Mouse (Mus musculus): ENCODE data around the gene Brd7.

Gene Brd7

DNA sequence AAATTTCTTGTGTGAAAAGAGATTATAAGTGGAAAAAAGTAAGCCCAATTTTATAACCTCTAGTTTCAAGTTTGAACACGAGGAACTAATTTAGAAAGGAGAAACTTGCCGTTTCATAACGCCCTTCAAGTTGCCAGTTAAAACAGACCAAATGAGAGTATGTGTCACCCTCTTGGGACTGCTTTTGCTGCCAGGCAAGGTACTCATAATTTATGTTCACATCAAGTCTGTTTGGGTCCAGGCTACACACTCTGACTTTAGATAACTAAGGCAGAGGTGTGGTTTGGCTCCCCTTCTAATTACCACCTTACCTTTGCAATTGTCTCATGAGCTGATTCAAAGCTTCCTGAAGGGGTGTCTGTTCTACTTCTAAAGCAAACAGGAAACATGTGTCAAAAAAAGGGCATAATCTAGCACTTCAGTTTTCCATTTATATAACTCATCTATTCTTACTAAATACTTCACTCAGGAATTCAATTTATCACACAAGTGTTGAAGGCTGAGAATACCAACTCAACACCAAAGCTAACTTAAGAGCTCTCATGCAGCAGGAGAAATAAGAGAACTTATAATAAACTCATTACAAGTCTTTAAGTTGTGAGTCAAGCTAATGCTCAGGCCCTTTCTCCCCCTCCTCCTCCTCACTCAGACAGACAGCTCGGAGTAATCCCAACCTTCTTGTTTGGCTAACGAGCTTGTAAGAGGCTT lies 4.6 kb downstream of the Brd7 start:
- in situ Hi-C loops (cut with MboI), result no loop called here

DNA sequence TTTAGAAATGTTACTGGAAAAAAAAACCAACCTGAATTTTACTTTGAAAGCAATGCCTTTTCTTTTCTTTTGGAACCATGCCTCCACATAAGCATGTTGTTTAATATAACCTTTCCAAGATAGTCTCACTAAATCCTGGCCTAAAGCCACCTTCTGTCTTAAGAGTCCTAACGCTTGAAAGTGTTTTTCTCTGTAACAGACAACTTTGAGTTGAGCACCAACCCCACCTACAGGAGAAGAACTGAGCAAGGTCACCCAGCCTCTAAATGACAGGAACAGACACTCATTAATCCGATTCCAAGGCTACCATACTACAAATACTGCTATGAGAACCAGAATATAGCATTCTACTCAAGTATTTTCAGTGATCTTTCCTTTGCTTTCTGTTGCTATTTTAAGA lies 12.9 kb downstream of the Brd7 start:
- in situ Hi-C loops (cut with MboI), result no loop called here

DNA sequence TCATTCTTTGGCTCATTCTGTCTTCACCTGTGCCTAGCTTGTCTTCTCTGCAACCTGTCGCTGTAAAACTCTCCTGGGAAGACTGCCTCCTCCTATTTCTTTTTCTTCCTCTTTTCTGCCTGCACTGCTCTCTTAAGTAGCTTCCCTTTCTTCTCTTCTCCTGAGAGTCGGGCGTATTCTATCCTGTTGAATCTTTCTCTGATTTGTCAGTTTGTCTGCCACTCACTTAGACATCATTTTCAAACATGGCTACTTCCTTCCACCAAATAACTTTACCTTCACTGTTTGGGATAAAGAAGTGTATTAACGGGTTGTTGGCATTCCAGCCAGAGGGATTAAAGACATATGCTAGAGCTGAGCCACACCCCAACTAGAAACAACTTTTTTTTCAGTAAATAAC lies 20.0 kb downstream of the Brd7 start:
- in situ Hi-C loops (cut with MboI), result no loop called here

GRCm38 (mm10) chr8:88339887-88340695 lies 21.9 kb downstream of the Brd7 start:
- in situ Hi-C loops (cut with MboI), result no loop called here

- in situ Hi-C loops (cut with MboI), result no loop called here
These were observed 22.8 kb downstream of the Brd7 start for GRCm38 (mm10) chr8:88339221-88339620.

DNA sequence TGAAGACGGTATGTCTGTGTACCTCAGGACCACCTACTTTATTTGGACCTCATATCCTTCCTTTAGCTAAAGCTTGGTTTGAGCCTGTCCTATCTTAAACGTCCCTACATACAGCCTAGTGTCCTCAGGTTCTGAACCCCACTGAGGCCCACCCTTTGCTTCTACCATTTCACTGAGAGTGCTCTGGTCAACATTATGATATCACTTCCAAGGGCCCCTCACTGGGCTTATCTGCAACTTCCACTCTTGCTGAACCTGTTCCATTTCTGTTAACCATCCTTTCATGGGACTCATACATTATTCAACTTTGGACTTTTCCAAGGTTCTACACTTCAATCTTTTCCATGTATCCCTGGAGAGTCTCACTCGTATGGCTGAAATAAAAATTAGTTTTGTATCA lies 27.0 kb downstream of the Brd7 start:
- in situ Hi-C loops (cut with MboI), result no loop called here

DNA sequence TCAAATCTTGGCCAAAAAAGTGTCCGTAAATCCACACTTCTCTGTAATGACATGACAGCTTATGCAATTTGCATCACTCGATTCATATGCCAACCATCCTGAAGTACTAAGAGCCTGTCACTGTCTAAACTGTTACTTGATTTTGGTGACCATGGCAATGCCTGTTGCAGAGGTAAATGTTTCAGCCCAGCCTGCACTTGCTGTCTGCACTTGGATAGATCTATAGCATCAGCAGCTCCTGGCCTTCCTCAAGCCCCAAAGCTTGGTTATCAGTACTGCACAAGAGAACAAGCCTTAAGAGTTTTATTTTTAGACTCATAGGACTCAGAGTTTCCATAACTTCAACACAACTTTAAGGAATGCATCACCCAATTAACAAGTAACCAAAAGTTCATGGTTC lies 27.6 kb downstream of the Brd7 start:
- in situ Hi-C loops (cut with MboI), result no loop called here

- in situ Hi-C loops (cut with MboI), result no loop called here
These were observed 31.2 kb downstream of the Brd7 start for GRCm38 (mm10) chr8:88330816-88331215.

DNA sequence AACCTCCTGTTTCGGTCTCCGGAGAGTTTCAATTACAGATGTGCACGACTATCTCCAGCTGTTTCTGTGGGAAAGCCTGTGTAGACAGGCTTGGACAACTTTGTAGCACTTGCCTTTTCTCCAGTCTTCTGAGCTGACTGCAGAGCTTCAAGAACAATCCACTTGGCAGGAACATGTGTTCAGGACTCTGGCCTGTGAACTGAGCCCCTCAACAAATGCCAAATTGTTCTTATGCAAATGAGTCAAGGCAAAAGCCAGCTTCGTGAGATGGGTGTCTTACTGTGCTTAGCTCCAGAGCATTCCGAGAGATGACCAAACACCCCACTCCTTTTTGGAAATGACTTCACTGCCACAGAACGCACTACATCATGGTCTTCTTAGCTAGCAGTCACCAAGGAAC lies 33.3 kb downstream of the Brd7 start:
- in situ Hi-C loops (cut with MboI), result no loop called here

- in situ Hi-C loops (cut with MboI), result no loop called here
These were observed 35.7 kb downstream of the Brd7 start for GRCm38 (mm10) chr8:88326328-88326727.

DNA sequence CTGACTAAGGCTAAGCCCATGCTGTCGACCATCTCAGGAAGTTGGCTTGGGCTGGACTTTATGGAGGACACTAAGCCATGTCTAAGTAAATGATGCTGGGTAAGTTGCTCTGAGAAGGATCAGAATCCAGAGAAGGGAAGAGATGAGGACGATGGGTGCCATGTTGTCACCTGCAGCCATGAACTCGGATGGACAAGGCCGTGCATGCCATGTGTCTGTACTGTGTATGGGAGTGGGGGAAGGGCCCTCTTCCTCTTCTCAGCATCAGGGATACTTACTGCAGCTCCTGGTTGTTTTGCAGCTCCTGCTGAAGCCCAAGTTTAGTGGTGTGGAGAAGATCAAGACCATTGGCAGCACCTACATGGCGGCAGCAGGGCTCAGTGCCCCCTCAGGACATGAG lies 36.2 kb downstream of the Brd7 start:
- in situ Hi-C loops (cut with MboI), result no loop called here

DNA sequence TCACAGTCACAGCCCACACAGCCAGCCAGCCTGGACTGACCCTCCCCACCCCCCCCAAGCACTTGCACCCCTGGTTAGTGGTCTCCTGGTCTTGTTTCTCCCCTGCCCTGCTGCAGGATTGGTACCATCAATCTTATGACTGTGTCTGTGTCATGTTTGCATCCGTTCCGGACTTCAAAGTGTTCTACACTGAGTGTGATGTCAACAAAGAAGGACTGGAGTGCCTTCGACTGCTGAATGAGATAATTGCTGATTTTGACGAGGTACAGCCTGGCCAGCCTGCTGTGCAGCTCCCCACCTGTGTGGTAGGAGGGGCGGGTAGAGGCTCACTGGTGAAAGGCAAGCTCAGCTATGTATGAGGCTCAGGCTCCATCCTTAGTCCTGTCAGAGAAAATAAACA lies 36.7 kb downstream of the Brd7 start:
- in situ Hi-C loops (cut with MboI), result no loop called here

- in situ Hi-C loops (cut with MboI), result no loop called here
These were observed 37.2 kb downstream of the Brd7 start for GRCm38 (mm10) chr8:88324760-88325159.

DNA sequence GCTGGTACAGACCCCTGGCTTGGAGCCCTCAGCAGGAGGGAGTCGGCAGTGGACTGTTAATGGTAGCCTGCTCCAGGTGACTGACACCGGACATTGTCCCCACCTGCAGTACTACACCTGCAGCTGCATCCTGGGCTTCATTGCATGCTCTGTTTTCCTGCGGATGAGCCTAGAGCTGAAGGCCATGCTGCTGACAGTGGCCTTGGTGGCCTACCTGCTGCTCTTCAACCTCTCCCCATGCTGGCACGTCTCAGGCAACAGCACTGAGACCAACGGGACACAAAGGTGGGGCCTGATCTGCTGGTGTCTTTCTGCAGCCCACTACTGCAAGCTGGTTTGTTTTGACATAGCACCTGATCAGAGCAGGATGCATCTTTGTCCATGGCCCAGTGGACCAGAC lies 38.5 kb downstream of the Brd7 start:
- in situ Hi-C loops (cut with MboI), result no loop called here

- in situ Hi-C loops (cut with MboI), result no loop called here
These were observed 40.6 kb downstream of the Brd7 start for GRCm38 (mm10) chr8:88321387-88321786.

DNA sequence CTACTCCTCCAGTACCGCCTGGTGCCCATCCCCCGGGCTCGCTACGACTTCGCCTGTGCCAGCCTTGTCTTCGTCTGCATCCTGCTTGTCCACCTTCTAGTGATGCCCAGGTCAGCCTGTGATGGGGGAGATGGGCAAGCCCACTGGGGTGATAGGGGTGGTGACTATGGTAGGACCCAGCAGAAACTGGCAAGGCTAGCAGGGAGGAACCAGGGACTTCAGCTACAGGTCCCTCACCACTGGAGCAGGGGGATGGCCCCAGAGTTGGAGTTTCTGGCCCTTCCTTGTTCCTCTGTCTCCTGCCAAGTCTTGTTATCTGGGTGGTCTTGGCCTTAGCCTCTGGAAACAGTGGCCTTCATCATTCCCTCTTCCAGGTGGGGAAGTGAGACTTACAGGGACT lies 41.9 kb downstream of the Brd7 start:
- in situ Hi-C loops (cut with MboI), result no loop called here

GRCm38 (mm10) chr8:88318151-88318550 lies 43.8 kb downstream of the Brd7 start:
- in situ Hi-C loops (cut with MboI), result no loop called here

DNA sequence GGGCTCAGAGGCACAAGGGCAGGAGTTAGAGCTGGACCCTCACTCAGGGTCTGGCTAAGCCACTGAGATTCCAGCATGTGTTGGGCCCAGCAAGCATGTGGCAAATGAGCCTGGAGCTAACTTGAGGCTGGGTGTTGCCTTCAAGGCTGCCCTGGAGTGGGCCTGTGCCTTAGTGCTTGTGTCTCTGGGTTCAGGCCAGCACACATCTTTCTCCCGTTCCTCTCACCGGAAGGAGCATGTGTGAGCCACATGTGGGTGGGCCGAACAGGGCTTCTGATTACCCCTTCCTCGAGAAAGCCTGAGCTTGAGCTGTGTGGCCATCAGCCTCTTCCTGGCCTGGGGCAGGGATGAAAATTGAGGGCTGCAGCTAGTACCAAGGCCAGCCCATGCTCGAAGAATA lies 44.7 kb downstream of the Brd7 start:
- in situ Hi-C loops (cut with MboI), result no loop called here

DNA sequence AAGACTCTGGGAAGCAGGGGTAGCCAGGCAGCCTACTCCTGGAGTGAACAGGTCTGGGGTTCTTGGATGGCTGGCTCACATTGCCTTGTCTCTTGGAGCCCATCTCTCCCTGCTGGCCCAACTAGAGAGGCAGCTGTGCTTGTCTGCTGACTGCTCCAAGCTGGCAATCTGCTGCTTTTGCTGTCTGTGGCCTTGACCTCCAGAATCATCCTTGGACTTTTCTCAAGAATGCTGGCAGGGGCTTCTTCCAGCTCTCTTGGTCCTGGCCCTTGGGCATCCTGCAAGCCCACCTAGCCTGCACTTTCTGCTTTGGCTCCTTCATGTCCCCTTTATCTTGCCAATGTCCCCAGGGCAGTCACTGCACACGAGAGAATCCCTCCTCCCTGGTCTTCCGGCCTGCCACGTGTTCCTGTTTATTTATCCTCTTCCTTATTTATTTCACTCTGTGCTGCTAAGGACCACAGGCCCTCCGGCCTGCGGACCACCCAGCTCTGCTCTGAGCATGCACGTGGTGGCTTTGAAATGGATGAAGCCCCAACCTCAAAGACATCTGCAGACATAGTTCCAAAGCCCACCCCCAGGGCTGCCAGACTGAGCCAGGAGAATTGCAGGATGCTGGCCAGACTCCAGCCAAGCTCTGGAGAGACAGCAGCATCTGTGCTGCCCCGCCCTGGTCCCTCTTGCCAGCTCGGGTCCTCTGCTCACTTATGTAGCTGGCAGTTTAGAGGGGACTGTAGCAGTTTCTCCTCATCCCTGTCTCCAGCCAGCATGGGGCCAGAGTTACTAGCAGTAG lies 45.7 kb downstream of the Brd7 start:
- in situ Hi-C loops (cut with MboI), result no loop called here

GRCm38 (mm10) chr8:88315302-88315701 lies 46.7 kb downstream of the Brd7 start:
- in situ Hi-C loops (cut with MboI), result no loop called here

DNA sequence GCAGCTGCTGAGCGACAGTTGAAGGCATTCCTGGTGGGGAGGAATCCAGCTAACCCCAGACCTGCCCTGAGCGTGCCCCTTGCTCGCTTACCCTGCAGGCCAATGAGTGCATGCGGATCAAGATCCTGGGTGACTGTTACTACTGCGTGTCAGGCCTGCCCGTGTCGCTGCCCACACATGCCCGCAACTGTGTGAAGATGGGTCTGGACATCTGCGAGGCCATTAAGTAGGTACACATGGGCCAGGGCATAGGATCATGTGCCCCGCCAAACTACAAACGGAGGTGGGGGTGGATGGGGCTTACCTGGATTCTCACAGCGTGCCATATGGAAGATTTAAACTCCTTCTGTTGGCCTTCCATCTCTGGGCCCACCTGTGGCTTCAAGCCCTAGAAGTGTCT lies 48.0 kb downstream of the Brd7 start:
- in situ Hi-C loops (cut with MboI), result no loop called here

GRCm38 (mm10) chr8:88312966-88313365 lies 49.0 kb downstream of the Brd7 start:
- in situ Hi-C loops (cut with MboI), result no loop called here

GRCm38 (mm10) chr8:88310286-88310685 lies 51.7 kb downstream of the Brd7 start:
- in situ Hi-C loops (cut with MboI), result no loop called here

Measured in mature B cell (primary cell).